Mouse (Mus musculus): ENCODE data around the gene Cul9. TPM values are rescaled to one million over a fixed set of nuclear protein-coding genes. Genes with fewer than 3 reads are reported as not detected.

Gene Cul9
- polyA plus RNA-seq, 1 experiment from 2014 or later: 1.3 TPM

- Histone ChIP-seq H3K27ac (ENCODE audit: low read depth, low read length) (peak overlapping the region; percentile 21; the same call in 1 of the 2 replicates), H3K4me2 (replicated peaks; ENCODE audit: low read depth) (no peak overlapping the region), H3K4me3 (ENCODE audit: low read depth, low read length) (no peak overlapping the region), H3K36me3 (ENCODE audit: control insufficient read depth, insufficient read depth) (peaks cover 25% of the 10 kb centered on the region), H3K27me3 (replicated peaks; ENCODE audit: control insufficient read depth, insufficient read depth, low read length) (no peaks in the 10 kb centered on the region), H3K9ac (ENCODE audit: low read depth, low read length) (no peak overlapping the region), H3K4me1 (replicated peaks; ENCODE audit: control insufficient read depth, insufficient read depth, low read length) (no peaks in the 10 kb centered on the region; the same call in 1 of the 2 replicates), H3K9me3 (ENCODE audit: control insufficient read depth) (no peaks in the 10 kb centered on the region)
- ATAC-seq: no peak
- WGBS: 87% methylated on average over 16 of the region's 16 CpGs
- peak; percentile 47 for TF ChIP-seq CTCF (IDR thresholded peaks at IDR 0.05; ENCODE audit: low read depth)
Measured at GRCm38 (mm10) chr17:46589635-46590314, 43.6 kb upstream of the Cul9 start.

- Histone ChIP-seq H3K4me1 (replicated peaks; ENCODE audit: control insufficient read depth, insufficient read depth, low read length) (no peaks in the 10 kb centered on the region; the same call in 1 of the 2 replicates), H3K27ac (ENCODE audit: low read depth, low read length) (no peak overlapping the region), H3K27me3 (replicated peaks; ENCODE audit: control insufficient read depth, insufficient read depth, low read length) (no peaks in the 10 kb centered on the region), H3K36me3 (ENCODE audit: control insufficient read depth, insufficient read depth) (peaks cover 25% of the 10 kb centered on the region), H3K4me2 (replicated peaks; ENCODE audit: low read depth) (no peak overlapping the region), H3K9ac (ENCODE audit: low read depth, low read length) (no peak overlapping the region), H3K4me3 (ENCODE audit: low read depth, low read length) (no peak overlapping the region), H3K9me3 (ENCODE audit: control insufficient read depth) (no peaks in the 10 kb centered on the region)
- 96% methylated on average over 6 of the region's 6 CpGs for WGBS
- ATAC-seq: no peak
- TF ChIP-seq CTCF (IDR thresholded peaks at IDR 0.05; ENCODE audit: low read depth): no peak
Measured at GRCm38 (mm10) chr17:46588913-46589312, 42.7 kb upstream of the Cul9 start.

GRCm38 (mm10) chr17:46588173-46588572 is 42.0 kb upstream of the Cul9 start:
- Histone ChIP-seq H3K27ac (ENCODE audit: low read depth, low read length) (no peak overlapping the region), H3K9me3 (ENCODE audit: control insufficient read depth) (no peaks in the 10 kb centered on the region), H3K27me3 (replicated peaks; ENCODE audit: control insufficient read depth, insufficient read depth, low read length) (no peaks in the 10 kb centered on the region), H3K4me1 (replicated peaks; ENCODE audit: control insufficient read depth, insufficient read depth, low read length) (no peaks in the 10 kb centered on the region; the same call in 1 of the 2 replicates), H3K9ac (ENCODE audit: low read depth, low read length) (no peak overlapping the region), H3K36me3 (ENCODE audit: control insufficient read depth, insufficient read depth) (peaks cover 25% of the 10 kb centered on the region), H3K4me3 (ENCODE audit: low read depth, low read length) (no peak overlapping the region), H3K4me2 (replicated peaks; ENCODE audit: low read depth) (no peak overlapping the region)
- no peak for ATAC-seq
- TF ChIP-seq CTCF (IDR thresholded peaks at IDR 0.05; ENCODE audit: low read depth): no peak
- 67% methylated on average over 9 of the region's 9 CpGs for WGBS

- WGBS: 95% methylated on average over 8 of the region's 8 CpGs
- Histone ChIP-seq H3K4me3 (ENCODE audit: low read depth, low read length) (no peak overlapping the region), H3K9ac (ENCODE audit: low read depth, low read length) (no peak overlapping the region), H3K27ac (ENCODE audit: low read depth, low read length) (no peak overlapping the region), H3K4me1 (replicated peaks; ENCODE audit: control insufficient read depth, insufficient read depth, low read length) (no peaks in the 10 kb centered on the region), H3K4me2 (replicated peaks; ENCODE audit: low read depth) (no peak overlapping the region), H3K27me3 (replicated peaks; ENCODE audit: control insufficient read depth, insufficient read depth, low read length) (no peaks in the 10 kb centered on the region), H3K9me3 (ENCODE audit: control insufficient read depth) (no peaks in the 10 kb centered on the region), H3K36me3 (ENCODE audit: control insufficient read depth, insufficient read depth) (peaks cover 31% of the 10 kb centered on the region)
- ATAC-seq: no peak
- TF ChIP-seq CTCF (IDR thresholded peaks at IDR 0.05; ENCODE audit: low read depth): no peak
Measured at GRCm38 (mm10) chr17:46586327-46586726, 40.1 kb upstream of the Cul9 start.

GRCm38 (mm10) chr17:46578650-46579049 is 32.5 kb upstream of the Cul9 start:
- no peak overlapping the region for H3K4me2 ChIP-seq (replicated peaks; ENCODE audit: low read depth)
- no peak overlapping the region for H3K27ac ChIP-seq (ENCODE audit: low read depth, low read length)
- WGBS: 78% methylated on average over 5 of the region's 5 CpGs
- no peak overlapping the region for H3K9ac ChIP-seq (ENCODE audit: low read depth, low read length)
- peaks cover 26% of the 10 kb centered on the region; the same call in 1 of the 2 replicates for H3K36me3 ChIP-seq (ENCODE audit: control insufficient read depth, insufficient read depth)
- no peak overlapping the region for H3K4me3 ChIP-seq (ENCODE audit: low read depth, low read length)
- ATAC-seq: no peak
- no peaks in the 10 kb centered on the region for H3K9me3 ChIP-seq (ENCODE audit: control insufficient read depth)
- no peaks in the 10 kb centered on the region for H3K4me1 ChIP-seq (replicated peaks; ENCODE audit: control insufficient read depth, insufficient read depth, low read length)
- TF ChIP-seq CTCF (IDR thresholded peaks at IDR 0.05; ENCODE audit: low read depth): peak; percentile 55
- no peaks in the 10 kb centered on the region for H3K27me3 ChIP-seq (replicated peaks; ENCODE audit: control insufficient read depth, insufficient read depth, low read length)

- WGBS: 83% methylated on average over 13 of the region's 13 CpGs
- Histone ChIP-seq H3K9me3 (ENCODE audit: control insufficient read depth) (no peaks in the 10 kb centered on the region), H3K9ac (ENCODE audit: low read depth, low read length) (no peak overlapping the region), H3K36me3 (ENCODE audit: control insufficient read depth, insufficient read depth) (peaks cover 25% of the 10 kb centered on the region; the same call in 1 of the 2 replicates), H3K4me1 (replicated peaks; ENCODE audit: control insufficient read depth, insufficient read depth, low read length) (no peaks in the 10 kb centered on the region), H3K27ac (ENCODE audit: low read depth, low read length) (no peak overlapping the region), H3K4me3 (ENCODE audit: low read depth, low read length) (no peak overlapping the region), H3K27me3 (replicated peaks; ENCODE audit: control insufficient read depth, insufficient read depth, low read length) (no peaks in the 10 kb centered on the region), H3K4me2 (replicated peaks; ENCODE audit: low read depth) (no peak overlapping the region)
- no peak for ATAC-seq
- TF ChIP-seq CTCF (IDR thresholded peaks at IDR 0.05; ENCODE audit: low read depth): peak; percentile 74
Measured at GRCm38 (mm10) chr17:46576070-46576469, 29.9 kb upstream of the Cul9 start.
